Mouse (Mus musculus): ENCODE results near the gene Rnft2. TPM values are rescaled to one million over a fixed set of nuclear protein-coding genes. Genes with fewer than 3 reads are reported as not detected.

Rnft2 gene
- polyA plus RNA-seq, 1 experiment from 2014 or later = 11.9 TPM

GRCm38 (mm10) chr5:118156976-118157375 is 87.9 kb downstream of the Rnft2 start:
- H3K4me3 ChIP-seq (ENCODE audit: low read depth, low read length) = no peak overlapping the region
- ATAC-seq = no peak
- H3K27ac ChIP-seq (ENCODE audit: low read length) = no peak overlapping the region
- H3K36me3 ChIP-seq (ENCODE audit: control insufficient read depth, insufficient read depth, low read length) = no peaks in the 10 kb centered on the region
- H3K27me3 ChIP-seq (ENCODE audit: control insufficient read depth, insufficient read depth, low read depth, low read length) = no peaks in the 10 kb centered on the region; the same call in 1 of the 2 replicates
- H3K9me3 ChIP-seq (replicated peaks; ENCODE audit: control insufficient read depth, low read length, poor library complexity, severe bottlenecking) = no peaks in the 10 kb centered on the region
- WGBS = 67% methylated on average over 4 of the region's 4 CpGs
- peaks cover 18% of the 10 kb centered on the region for H3K4me1 ChIP-seq (ENCODE audit: control insufficient read depth, insufficient read depth, low read length)
- H3K9ac ChIP-seq (ENCODE audit: low read depth, low read length) = no peak overlapping the region
- H3K4me2 ChIP-seq (ENCODE audit: low read length) = no peak overlapping the region

- Histone ChIP-seq H3K9me3 (replicated peaks; ENCODE audit: control insufficient read depth, low read length, poor library complexity, severe bottlenecking) (no peaks in the 10 kb centered on the region), H3K4me3 (ENCODE audit: low read depth, low read length) (peak overlapping the region; percentile 95), H3K4me2 (ENCODE audit: low read length) (peak overlapping the region; percentile 78), H3K9ac (ENCODE audit: low read depth, low read length) (peak overlapping the region; percentile 96), H3K27me3 (ENCODE audit: control insufficient read depth, insufficient read depth, low read depth, low read length) (no peaks in the 10 kb centered on the region; the same call in 1 of the 2 replicates), H3K27ac (ENCODE audit: low read length) (peak overlapping the region; percentile 45), H3K4me1 (ENCODE audit: control insufficient read depth, insufficient read depth, low read length) (peaks cover 18% of the 10 kb centered on the region), H3K36me3 (ENCODE audit: control insufficient read depth, insufficient read depth, low read length) (no peaks in the 10 kb centered on the region)
- 19% methylated on average over 9 of the region's 9 CpGs for WGBS
- ATAC-seq = no peak
Measured at GRCm38 (mm10) chr5:118155565-118155947, 89.4 kb downstream of the Rnft2 start.

DNA sequence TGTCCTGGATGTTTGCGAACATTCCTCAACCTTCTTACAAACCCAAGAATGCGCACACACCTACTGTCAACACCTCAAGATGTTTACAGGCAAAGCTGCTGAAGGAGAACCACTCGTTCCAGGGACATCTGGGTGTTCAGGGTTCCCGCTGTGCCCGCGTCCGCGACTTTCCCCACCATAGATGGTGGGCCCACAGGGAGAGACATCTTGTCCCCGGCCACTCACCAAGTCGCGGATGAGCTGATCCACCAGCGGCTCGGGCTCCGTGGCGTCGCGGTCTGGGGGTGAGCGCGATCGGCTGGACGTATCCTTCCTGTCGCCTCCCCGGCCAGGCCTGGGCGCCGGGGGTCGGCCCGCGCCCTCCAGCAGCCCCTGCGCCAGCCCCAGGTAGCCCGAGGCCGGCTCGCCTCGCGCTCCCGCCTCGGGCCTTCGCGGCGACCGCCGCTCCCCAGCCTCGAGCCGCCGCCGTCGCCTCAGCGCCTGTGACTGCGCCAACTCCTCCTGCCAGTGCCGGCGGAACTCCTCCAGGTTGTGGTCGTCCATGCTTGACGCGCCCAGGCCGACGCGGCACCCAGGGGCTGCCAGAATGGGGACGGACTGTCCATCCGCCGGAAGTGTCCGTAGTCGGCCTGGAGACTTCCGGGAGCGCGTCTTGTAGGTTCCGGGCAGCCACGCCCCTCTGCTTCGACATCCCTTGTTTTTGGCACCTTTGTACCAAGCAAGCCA is 89.9 kb downstream of the Rnft2 start, which contains the start of gene Fbxw8:
Gene Fbxw8 (minus strand): TSS at position 626 of the 726 bp plus-strand sequence.
- H3K27ac ChIP-seq (ENCODE audit: low read length) = peak within 1 kb of the TSS; percentile 75
- ATAC-seq = peak; percentile 92
- peak within 1 kb of the TSS; percentile 78 for H3K4me2 ChIP-seq (ENCODE audit: low read length)
- under 1% methylated on average over 67 of the region's 67 CpGs for whole genome bisulfite sequencing
- H3K36me3 ChIP-seq (ENCODE audit: control insufficient read depth, insufficient read depth, low read length) = no peaks in the 10 kb centered on the region
- peak within 1 kb of the TSS; percentile 95 for H3K4me3 ChIP-seq (ENCODE audit: low read depth, low read length)
- peak within 1 kb of the TSS; percentile 96 for H3K9ac ChIP-seq (ENCODE audit: low read depth, low read length)
- H3K27me3 ChIP-seq (ENCODE audit: control insufficient read depth, insufficient read depth, low read depth, low read length) = no peaks in the 10 kb centered on the region; the same call in 1 of the 2 replicates
- H3K4me1 ChIP-seq (ENCODE audit: control insufficient read depth, insufficient read depth, low read length) = peaks cover 18% of the 10 kb centered on the region
- H3K9me3 ChIP-seq (replicated peaks; ENCODE audit: control insufficient read depth, low read length, poor library complexity, severe bottlenecking) = no peaks in the 10 kb centered on the region

- Histone ChIP-seq H3K36me3 (ENCODE audit: control insufficient read depth, insufficient read depth, low read length) (no peaks in the 10 kb centered on the region), H3K4me1 (ENCODE audit: control insufficient read depth, insufficient read depth, low read length) (peaks cover 43% of the 10 kb centered on the region), H3K9ac (ENCODE audit: low read depth, low read length) (no peak overlapping the region), H3K27ac (ENCODE audit: low read length) (no peak overlapping the region), H3K4me3 (ENCODE audit: low read depth, low read length) (no peak overlapping the region), H3K4me2 (ENCODE audit: low read length) (no peak overlapping the region), H3K27me3 (ENCODE audit: control insufficient read depth, insufficient read depth, low read depth, low read length) (no peaks in the 10 kb centered on the region), H3K9me3 (replicated peaks; ENCODE audit: control insufficient read depth, low read length, poor library complexity, severe bottlenecking) (no peaks in the 10 kb centered on the region)
- no peak for ATAC-seq
- WGBS = 74% methylated on average over 3 of the region's 3 CpGs
Measured at GRCm38 (mm10) chr5:118149711-118150110, 95.2 kb downstream of the Rnft2 start.

DNA sequence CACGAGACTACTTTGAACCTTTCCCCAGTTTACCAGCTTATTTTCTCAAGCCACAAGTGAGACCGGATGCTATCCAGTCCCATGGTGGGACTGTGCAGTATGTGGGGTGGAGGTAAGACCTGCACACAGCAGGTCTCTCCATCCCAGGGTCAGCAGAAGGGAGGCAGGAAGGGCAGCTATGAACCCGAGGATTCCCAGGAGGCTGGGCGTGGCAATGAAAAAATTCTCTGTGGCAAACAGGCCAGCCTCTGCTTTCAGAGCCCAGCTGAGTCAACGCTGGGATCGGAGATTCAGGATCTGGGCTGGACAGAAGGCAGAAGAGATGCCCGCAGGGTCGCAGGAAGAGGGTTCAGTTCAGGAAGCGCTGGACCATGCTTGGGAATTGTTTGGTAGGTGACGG is 97.7 kb downstream of the Rnft2 start:
- H3K36me3 ChIP-seq (ENCODE audit: control insufficient read depth, insufficient read depth, low read length) = no peaks in the 10 kb centered on the region; the same call in 1 of the 2 replicates
- no peaks in the 10 kb centered on the region for H3K9me3 ChIP-seq (replicated peaks; ENCODE audit: control insufficient read depth, low read length, poor library complexity, severe bottlenecking)
- peaks cover 25% of the 10 kb centered on the region for H3K4me1 ChIP-seq (ENCODE audit: control insufficient read depth, insufficient read depth, low read length)
- ATAC-seq = no peak
- H3K4me2 ChIP-seq (ENCODE audit: low read length) = no peak overlapping the region
- 80% methylated on average over 10 of the region's 10 CpGs for WGBS
- no peaks in the 10 kb centered on the region for H3K27me3 ChIP-seq (ENCODE audit: control insufficient read depth, insufficient read depth, low read depth, low read length)
- 0 out of 2 replicates have a peak overlapping the region, but pooled peaks have one; percentile 14 for H3K9ac ChIP-seq (ENCODE audit: low read depth, low read length)
- H3K4me3 ChIP-seq (ENCODE audit: low read depth, low read length) = no peak overlapping the region
- 0 out of 2 replicates have a peak overlapping the region, but pooled peaks have one; percentile 53 for H3K27ac ChIP-seq (ENCODE audit: low read length)

GRCm38 (mm10) chr5:118145999-118146679 is 98.8 kb downstream of the Rnft2 start:
- peaks cover 6% of the 10 kb centered on the region for H3K36me3 ChIP-seq (ENCODE audit: control insufficient read depth, insufficient read depth, low read length)
- no peaks in the 10 kb centered on the region for H3K9me3 ChIP-seq (replicated peaks; ENCODE audit: control insufficient read depth, low read length, poor library complexity, severe bottlenecking)
- 56% methylated on average over 15 of the region's 15 CpGs for WGBS
- H3K27me3 ChIP-seq (ENCODE audit: control insufficient read depth, insufficient read depth, low read depth, low read length) = no peaks in the 10 kb centered on the region
- no peak overlapping the region for H3K4me2 ChIP-seq (ENCODE audit: low read length)
- no peak for ATAC-seq
- H3K9ac ChIP-seq (ENCODE audit: low read depth, low read length) = no peak overlapping the region
- H3K4me3 ChIP-seq (ENCODE audit: low read depth, low read length) = no peak overlapping the region
- peaks cover 25% of the 10 kb centered on the region for H3K4me1 ChIP-seq (ENCODE audit: control insufficient read depth, insufficient read depth, low read length)
- H3K27ac ChIP-seq (ENCODE audit: low read length) = peak overlapping the region; percentile 61

GRCm38 (mm10) chr5:118145458-118145857 is 99.5 kb downstream of the Rnft2 start:
- no peak for ATAC-seq
- no peaks in the 10 kb centered on the region for H3K27me3 ChIP-seq (ENCODE audit: control insufficient read depth, insufficient read depth, low read depth, low read length)
- peak overlapping the region; percentile 61 for H3K27ac ChIP-seq (ENCODE audit: low read length)
- H3K4me3 ChIP-seq (ENCODE audit: low read depth, low read length) = no peak overlapping the region
- H3K4me1 ChIP-seq (ENCODE audit: control insufficient read depth, insufficient read depth, low read length) = peaks cover 25% of the 10 kb centered on the region
- H3K4me2 ChIP-seq (ENCODE audit: low read length) = no peak overlapping the region
- WGBS = 91% methylated on average over 3 of the region's 3 CpGs
- peaks cover 10% of the 10 kb centered on the region for H3K36me3 ChIP-seq (ENCODE audit: control insufficient read depth, insufficient read depth, low read length)
- H3K9ac ChIP-seq (ENCODE audit: low read depth, low read length) = no peak overlapping the region
- no peaks in the 10 kb centered on the region for H3K9me3 ChIP-seq (replicated peaks; ENCODE audit: control insufficient read depth, low read length, poor library complexity, severe bottlenecking)

DNA sequence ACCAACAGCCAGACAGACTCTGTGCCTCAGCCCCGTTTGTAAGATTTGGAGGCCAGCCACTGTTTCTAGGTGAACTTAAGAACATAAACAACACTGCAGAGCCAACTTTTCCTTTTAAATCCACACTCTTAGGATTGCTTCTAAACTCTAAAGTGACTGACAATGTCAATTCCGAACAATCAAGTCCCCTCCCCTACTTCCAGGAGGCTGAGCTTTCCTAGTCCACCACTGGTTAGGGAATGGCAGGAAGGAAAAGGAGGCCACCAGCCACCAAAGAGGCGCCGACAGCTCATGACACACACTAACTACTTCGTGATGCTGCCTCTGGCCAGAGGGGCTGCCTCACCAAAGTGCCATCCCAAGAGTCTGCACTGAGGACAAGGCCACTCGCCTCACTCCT is 100.1 kb downstream of the Rnft2 start:
- no peak for ATAC-seq
- WGBS = 85% methylated on average over 6 of the region's 6 CpGs

GRCm38 (mm10) chr5:118144327-118144726 is 100.6 kb downstream of the Rnft2 start:
- H3K36me3 ChIP-seq (ENCODE audit: control insufficient read depth, insufficient read depth, low read length) = peaks cover 11% of the 10 kb centered on the region
- no peak overlapping the region for H3K4me3 ChIP-seq (ENCODE audit: low read depth, low read length)
- no peak overlapping the region for H3K27ac ChIP-seq (ENCODE audit: low read length)
- H3K4me2 ChIP-seq (ENCODE audit: low read length) = no peak overlapping the region
- no peaks in the 10 kb centered on the region for H3K9me3 ChIP-seq (replicated peaks; ENCODE audit: control insufficient read depth, low read length, poor library complexity, severe bottlenecking)
- peaks cover 25% of the 10 kb centered on the region for H3K4me1 ChIP-seq (ENCODE audit: control insufficient read depth, insufficient read depth, low read length)
- ATAC-seq = no peak
- no peaks in the 10 kb centered on the region for H3K27me3 ChIP-seq (ENCODE audit: control insufficient read depth, insufficient read depth, low read depth, low read length)
- 82% methylated on average over 4 of the region's 4 CpGs for WGBS
- no peak overlapping the region for H3K9ac ChIP-seq (ENCODE audit: low read depth, low read length)

More for the DNA sequence above, 100.1 kb downstream of the Rnft2 start:
- peaks cover 11% of the 10 kb centered on the region for H3K36me3 ChIP-seq (ENCODE audit: control insufficient read depth, insufficient read depth, low read length)
- no peak overlapping the region for H3K4me3 ChIP-seq (ENCODE audit: low read depth, low read length)
- H3K27me3 ChIP-seq (ENCODE audit: control insufficient read depth, insufficient read depth, low read depth, low read length) = no peaks in the 10 kb centered on the region
- no peak overlapping the region for H3K27ac ChIP-seq (ENCODE audit: low read length)
- H3K9me3 ChIP-seq (replicated peaks; ENCODE audit: control insufficient read depth, low read length, poor library complexity, severe bottlenecking) = no peaks in the 10 kb centered on the region
- no peak overlapping the region for H3K4me2 ChIP-seq (ENCODE audit: low read length)
- H3K4me1 ChIP-seq (ENCODE audit: control insufficient read depth, insufficient read depth, low read length) = peaks cover 25% of the 10 kb centered on the region
- no peak overlapping the region for H3K9ac ChIP-seq (ENCODE audit: low read depth, low read length)

All from midbrain, embryonic 16.5 days (tissue).